Mouse (Mus musculus) adrenal gland, postnatal 36 days (tissue): ENCODE results near the gene Tmc5. TPM values are rescaled to one million over a fixed set of nuclear protein-coding genes. Genes with fewer than 3 reads are reported as not detected.

Experiments
- DNase-seq, 2 experiments: peaks; one replicate each; pipeline ENCODE4 v3.0.0; 2021; ENCODE audit warnings: mixed read lengths in 1 of 2
- total RNA-seq, 2 experiments: library from RNA; stranded (reverse); gene quantifications; 2 replicates each; pipeline ENCODE4 v1.2.3; 2021

Gene Tmc5
- total RNA-seq, 2 experiments from 2014 or later = not detected

DNA sequence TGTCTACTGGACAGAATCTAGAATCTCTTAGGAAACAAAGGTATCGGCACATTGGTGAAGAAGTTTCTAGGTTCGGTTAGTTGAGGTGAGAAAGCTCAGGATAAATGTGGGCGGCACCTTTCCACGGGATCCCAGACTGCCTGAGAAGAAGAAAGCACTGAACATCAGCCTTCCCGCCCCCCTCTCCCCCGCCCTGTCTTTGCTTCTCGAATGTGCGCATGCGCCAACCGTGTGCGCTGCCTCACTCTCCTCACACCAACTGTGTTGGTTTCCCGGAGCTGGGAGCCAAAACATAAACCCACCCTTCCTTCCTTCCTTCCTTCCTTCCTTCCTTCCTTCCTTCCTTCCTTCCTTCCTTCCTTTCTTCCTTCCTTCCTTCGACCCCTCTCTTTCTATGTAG lies 13.6 kb downstream of the Tmc5 start:
- no peak for DNase-seq

DNA sequence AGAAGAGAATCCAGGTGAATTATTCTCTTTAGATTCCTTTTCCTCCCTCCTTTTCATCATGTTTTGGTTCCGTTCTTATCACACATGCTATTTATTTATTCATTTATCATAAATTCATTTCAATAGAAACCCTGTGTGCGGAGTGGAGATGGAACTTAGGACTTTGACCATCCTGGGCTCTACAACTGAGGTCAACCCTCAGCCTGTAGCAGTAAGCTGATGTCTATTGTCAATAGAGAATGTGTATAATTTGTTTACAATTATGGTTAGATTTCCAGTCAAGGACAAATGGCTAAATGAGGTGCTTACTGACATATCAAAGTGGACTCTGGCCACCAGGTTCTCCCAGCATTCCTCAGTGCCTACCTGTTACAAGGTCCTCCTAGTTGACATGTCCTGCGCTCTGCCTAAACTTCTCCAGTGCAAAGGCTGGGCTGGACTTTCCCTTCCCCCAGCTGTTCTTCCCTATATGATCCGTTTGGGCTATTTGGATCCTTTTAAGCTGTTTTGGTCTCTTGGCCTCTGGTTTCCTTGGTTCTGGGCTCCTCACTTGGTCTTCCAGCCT lies 14.2 kb downstream of the Tmc5 start:
- DNase-seq = no peak

DNA sequence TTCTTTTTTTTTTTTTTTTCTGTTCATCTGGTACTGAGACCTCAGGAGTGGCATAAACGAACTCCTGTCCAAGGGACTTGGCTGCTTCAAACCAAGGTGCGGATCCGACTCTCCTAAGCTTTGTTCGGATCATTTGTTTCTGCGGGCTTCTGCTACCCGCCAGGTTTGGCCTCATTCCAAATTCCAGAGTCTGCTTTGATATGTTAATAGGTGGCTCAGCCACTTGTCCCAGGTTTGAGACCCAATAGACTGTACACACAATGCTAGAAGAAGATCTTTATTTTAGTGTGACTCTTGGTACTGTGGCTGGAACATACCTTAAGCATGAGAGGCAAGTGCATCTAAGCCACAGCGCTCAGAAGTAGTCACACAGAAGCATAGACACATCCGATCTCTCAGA lies 14.8 kb downstream of the Tmc5 start:
- DNase-seq = no peak

DNA sequence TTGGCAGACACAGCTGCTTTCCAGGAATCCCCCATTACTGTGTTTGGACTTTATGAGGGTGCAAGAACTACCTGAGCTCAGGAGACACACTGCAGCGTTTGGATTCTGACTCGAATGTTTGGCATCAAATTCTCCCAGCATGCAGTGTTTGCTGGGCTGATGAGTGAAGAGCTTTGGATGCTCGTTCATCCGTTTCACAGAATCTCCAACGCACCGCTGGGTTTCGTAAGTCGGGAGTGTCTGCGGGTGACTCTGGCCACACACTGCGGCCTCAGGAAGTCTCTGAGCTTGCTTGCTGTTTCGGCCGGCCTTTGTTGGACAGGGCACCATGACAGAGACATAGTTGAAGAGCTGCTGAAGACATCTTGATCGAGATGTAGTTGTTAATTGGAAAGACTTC lies 17.0 kb downstream of the Tmc5 start:
- no peak for DNase-seq

DNA sequence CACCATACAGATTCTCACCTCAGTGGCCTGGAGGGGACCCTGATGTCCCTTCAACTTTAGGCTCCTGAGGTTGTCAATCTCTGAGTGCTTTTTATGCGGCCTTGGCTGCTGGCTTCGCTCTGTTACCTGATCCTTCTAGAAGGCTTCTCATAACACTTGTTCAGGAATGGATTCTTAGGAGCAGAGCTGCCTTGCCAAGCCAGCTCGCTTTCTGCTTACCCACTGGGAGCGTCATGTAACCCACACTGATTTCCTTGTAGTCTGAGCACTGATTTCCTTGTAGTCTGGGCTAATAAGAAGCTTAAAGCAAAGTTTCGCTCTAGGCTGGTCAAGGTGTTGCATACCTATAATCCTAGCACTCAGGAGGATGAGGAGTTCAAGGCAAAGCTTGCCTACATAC lies 21.0 kb downstream of the Tmc5 start:
- no peak for DNase-seq

DNA sequence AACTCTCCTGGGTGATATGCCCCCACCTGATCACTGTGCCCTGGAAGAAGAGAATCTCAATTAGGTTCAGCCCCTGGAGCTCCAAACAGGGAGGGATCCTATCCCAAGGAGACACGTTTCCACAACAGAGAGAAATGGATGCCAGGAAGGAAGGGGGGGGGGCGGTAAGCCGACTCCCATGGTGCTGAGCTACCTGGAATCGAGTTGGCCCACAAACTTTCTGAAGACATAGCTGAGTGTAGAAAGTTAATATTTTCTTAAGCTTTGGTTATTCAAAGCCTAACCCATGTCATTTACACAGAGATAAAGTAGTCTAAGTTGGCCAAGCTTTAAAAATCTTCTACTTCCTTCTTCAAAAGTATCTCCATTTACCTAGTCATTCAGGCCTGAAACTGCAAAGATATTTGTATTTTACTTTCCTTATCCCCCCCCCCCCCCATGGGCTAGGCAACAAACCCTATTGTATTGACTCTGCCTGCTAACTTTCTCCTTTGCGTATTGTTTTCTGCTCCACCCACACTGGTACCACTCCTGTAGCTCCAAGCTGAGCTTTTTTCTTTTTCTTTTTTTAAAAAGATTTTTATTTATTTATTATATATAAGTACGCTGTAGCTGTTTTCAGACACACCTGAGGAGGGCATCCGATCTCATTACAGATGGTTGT lies 23.3 kb downstream of the Tmc5 start:
- DNase-seq = no peak

DNA sequence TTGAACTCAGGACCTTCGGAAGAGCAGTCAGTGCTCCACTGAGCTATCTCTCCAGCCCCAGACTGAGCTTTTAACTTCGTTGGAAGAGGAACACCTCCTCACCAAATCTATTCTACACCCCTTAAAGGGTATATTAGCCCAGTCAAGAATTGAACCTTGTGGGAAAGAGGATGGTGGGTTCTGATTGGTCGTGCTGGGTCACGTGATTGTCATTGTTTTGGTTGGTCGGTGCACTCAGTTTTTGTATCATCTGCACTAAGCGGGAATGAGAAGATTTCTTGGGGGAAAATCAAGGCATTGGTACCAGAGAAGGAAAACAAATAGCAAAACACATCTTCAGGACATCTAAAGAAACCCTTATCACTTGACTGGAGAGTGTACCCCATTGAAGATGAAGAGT lies 24.0 kb downstream of the Tmc5 start:
- no peak for DNase-seq

DNA sequence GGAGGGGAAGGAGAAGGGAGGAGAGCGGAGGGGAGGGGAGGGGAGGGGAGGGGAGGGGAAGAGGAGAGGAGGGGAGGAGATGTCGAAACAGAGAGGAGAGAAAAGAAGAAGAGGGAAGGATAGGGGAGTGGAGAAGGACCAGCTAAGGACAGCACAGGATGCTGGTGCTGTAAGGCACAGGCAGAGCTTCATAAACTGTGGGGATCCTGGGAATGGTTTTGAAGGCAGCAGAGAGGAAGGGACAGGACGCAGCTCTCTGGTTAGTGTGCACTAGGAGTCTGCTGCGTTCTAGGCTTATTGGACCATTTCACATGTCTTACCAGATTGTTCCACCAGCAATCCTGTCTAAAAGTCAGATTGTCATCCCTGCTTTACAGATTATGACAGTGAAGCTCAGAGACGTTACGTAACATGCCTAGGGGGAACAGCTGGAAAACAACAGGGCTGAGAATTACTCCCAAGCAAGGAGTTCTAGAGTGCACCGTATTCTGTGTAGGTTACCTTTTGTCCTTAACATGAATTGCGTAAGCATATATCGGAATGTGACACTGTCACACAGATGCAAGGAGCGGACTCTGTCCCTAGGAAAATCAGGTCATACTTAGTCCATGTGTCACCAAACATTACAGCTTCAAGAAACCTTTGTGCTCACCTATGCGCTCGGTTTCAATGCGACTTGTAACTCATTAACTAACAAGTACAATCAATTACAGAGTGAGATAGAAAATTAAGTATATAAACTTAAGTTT lies 30.6 kb downstream of the Tmc5 start:
- no peak for DNase-seq

DNA sequence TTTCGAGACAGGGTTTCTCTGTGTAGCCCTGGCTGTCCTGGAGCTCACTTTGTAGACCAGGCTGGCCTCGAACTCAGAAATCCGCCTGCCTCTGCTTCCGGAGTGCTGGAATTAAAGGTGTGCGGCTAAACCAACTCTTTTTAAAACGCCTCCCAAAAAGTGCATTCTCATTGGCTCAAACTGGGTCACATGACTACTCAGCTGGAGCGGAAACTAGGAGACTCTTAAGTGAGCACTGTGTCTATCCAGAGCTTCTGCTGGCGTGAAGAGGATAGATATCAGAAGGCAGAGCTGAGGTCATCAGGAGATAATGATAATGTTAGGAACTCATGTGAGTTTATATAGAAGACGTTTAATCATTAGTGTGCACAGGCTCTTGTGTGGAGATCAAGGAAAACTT lies 36.0 kb downstream of the Tmc5 start:
- no peak for DNase-seq

DNA sequence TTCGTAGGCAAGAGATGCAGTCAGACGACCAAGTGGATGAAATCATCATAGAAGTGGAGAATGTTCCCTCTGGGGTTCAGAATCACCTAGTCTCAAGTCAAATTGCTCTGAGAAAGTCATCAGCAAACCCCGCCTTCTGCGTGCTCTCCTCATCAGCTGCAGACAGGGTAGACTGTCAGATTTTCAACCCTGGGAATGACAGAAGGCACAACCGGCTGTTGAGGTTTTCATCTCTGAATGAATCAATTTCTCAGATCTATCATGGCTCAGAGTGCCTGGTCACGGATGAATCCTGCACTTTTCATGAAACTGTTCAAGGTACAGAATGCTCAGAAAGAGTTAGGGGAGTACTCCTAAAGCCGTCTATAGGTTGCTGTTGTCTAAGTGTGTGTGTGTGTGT lies 36.9 kb downstream of the Tmc5 start:
- no peak for DNase-seq

DNA sequence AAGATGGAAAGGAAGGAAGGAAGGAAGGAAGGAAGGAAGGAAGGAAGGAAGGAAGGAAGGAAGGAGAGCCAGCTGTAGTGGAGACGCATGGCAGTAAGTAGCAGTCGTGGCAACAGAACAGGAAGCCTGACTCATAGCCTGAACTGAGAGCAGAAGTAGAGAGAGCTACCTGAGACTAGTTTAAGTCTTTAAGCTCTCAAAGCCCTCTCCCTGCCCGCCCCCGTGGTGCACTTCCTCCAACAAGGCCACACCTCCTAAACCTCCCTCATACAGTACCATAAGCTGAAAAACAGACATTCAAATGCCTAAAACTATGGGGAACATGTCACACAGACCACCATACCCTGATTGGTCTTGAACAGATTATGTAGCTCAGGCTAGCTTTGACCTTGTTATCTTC lies 40.4 kb downstream of the Tmc5 start:
- DNase-seq = no peak

DNA sequence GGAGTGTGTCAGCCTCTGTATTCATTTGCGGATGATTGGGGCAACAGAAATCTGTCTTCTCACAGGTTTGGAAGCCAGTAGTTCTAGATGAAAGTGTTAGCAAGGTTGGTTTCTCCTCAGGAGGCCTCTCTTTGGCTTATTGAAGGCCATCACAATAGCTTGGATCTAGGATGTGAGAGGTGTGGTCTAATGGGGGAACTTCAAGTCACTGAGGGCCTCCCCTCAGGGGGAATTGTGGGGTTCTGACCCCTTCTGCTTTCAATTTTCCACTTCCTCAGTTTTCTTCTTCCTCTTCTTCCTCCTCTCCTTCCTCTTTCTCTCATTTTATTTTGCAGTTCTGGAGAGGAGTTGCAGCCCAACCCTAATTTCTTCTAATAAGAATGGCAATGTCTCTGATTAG lies 49.1 kb downstream of the Tmc5 start:
- no peak for DNase-seq

DNA sequence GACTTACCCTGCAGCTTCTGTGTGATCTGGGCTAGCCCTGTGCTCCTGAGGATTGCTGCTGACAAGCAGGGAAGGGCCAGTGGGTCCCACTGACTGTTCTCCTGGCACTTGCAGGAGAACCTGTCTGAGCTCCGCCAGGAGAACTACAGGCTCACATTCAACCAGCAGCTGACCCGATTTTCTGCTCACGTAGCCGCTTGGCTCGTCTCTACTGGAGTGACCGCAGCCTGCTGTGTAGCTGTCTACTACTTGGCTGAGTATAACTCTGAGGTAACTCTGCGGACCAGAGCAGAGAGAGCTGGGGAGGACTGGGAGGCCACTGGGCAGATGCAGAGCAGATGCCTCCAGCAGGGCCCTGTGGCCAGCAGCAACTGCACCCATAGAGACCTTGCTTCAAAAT lies 52.2 kb downstream of the Tmc5 start:
- DNase-seq = no peak

DNA sequence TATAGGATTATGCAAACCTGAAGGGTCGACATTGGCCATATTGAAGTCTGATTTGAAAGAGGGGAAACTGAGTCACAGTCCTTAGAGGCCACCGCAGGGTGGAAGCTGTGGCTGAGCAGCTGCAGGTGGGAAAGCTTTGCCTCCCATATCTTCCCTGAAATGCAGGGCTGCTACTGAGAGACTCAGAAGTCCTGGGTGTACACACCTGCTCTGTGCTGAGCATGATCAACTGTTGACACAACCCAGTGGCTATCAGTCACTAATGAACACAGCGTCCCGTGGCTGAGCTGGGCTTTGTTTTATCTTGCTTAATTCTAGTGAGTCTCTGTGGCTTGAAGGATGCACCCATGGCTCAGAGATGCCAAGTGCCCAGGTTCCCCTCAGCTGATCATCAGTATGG lies 53.0 kb downstream of the Tmc5 start:
- no peak for DNase-seq

DNA sequence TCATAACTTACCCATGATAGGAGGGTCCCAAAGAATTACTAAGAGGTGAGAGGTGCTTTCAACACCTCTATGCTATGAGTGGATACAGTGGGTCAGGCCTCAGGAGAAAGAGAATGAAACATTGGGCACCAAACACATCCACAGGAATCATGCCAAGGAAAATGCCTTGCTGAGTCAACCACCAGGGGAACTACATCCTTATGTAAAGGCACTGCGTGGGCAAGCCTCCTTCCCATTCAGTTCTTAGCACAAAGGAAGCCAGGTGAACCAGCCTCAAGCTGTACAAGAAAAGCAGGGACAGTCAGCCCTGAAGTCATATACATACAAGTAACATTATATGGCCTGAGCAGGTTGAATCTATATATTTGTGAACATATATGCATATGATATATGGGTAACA lies 53.8 kb downstream of the Tmc5 start:
- DNase-seq = no peak

DNA sequence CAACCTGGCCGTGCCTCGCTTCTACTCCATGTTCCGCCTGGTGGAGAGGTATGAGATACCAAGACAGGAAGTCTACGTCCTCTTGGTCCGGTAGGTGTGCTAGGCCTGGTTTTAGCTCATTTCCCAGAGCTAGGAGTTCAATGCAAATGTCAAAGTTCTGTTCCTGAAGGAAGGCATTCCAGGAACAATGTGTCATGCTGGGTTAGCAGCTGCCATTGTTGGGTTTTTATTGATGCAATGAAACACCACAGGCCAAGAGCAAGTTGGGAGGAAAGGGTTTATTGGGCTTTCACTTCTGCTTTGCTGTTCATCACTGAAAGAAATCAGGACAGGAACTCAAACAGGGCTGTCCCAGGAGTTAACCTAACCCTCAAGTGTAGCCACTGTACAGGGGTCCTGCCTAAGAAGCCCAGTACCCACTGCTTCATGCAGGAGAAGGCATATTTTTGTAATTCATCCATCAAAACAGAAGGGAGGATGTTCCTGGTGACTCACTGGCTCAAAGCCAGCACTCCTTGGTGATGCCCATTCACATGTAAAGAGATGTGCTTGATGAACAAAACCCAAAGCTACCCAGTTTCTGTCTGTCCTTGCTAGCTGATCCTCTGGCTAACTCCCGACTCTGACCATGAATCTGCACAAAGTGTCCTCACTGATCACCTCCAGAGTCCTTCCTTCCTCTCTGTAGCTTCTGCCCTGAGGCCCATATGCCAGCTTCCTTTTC lies 55.6 kb downstream of the Tmc5 start:
- no peak for DNase-seq

DNA sequence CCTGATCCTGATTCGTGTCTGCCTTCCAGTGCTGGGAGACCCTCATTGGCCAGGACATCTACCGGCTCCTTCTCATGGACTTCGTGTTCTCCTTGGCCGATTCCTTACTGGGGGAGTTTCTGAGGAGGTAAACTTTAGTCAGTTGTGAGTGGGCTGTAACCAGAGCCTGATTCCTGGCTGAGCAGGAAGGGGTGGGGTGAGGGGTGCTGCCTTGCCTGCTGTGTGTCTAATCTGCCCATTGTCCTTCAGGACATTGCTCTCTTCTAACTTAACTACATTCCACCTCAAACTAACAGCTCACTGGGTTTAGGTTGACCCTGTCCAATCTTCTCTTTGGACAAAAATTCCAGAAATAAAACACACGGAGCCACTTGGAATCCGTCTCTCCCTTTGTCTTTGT lies 59.6 kb downstream of the Tmc5 start:
- no peak for DNase-seq

DNA sequence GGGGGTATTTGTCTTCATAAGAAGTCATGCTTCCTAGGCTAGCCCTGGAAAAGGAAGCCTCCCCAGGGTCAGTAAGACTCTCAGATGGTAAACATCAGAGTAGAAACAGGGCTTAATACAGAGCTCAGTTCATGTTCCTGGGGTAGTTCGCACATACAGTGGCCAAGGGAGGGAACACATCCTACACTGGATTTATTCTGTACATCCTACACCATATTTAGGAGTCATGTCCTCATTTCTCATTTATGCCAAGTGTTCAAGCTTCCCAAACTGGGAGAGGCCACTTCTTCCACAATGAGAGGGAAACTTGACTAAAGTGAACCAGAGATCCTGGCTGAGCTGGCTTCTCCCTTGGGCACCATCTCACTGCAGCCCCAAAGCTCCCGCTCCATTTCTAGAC lies 70.7 kb downstream of the Tmc5 start:
- no peak for DNase-seq

DNA sequence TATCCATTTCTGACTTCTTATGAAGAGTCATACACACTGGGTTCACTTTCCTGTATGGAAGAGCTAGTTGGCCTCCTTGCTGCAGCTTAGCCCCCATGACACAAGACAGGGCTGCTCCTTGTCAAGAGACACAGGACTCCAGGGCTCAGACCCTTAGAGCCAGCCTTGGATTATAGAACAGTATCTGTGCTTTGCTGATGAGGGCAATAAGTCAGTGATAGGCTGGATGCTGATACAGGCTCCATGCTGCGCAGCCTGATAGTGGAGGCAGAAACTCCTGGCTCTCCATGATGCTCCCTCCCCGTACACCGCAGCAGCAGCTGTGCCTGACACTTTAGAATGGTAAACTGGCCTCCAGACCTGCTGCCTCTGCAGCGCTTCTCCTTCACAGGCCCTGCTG lies 73.0 kb downstream of the Tmc5 start:
- DNase-seq = no peak

DNA sequence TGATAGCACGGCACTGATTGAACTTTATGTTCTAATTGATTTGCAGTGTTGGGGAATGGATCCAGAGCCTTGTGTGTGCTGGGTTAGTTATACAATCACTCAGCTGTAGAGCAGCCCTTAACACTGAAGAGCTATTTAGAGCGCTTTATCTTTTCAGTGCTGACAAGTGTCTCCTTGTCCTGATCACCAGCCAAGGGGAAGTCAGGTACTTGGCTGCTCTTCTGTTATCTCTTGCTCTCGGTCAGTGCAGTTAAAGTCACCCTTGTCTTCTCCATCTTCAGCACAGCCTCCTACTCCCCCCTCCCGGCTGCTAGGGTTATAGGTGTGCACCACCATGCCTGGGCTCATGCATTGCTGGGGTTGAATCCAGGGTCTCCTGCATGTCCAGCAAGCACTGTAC lies 79.7 kb downstream of the Tmc5 start:
- DNase-seq = no peak

DNA sequence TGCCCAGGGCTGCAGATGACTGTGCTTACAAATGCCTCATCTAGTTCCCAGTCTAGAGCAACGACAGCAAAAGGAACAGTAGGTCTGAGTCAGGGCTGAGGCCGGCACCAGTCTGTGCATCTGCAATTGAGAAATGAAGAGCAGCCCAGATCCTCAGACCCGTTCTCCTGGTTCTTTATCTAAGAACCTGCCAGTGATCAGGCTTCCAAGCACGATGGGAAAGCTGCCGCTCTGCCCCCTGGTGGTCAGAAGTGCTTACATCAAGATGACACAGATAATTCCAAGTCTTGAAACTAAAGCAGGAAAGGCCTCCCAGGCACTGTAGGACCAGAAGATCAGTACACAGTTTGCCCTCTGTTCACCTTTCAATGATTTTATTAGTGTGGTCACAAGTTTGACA lies 91.1 kb downstream of the Tmc5 start:
- peak; percentile 69 to 80 for DNase-seq

DNA sequence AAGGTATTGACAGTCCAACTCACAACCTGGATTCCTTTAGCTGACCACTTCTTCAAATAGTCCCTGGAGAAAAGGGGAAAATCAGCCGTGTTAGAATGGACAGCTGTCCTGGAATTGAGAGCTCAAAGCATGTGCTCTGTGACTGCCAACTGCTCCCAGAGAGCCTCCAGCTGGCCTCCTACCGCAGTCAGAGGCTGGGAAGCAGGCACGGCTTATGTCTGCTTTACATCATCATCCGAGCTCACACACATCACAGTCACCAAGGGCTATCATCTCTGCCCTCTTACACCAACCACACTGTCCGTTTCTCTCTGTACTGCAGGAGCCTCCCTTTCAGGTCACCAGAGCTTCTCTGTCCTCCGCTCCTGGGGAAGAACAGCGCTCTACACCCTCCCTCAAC lies 92.0 kb downstream of the Tmc5 start:
- no peak for DNase-seq

DNA sequence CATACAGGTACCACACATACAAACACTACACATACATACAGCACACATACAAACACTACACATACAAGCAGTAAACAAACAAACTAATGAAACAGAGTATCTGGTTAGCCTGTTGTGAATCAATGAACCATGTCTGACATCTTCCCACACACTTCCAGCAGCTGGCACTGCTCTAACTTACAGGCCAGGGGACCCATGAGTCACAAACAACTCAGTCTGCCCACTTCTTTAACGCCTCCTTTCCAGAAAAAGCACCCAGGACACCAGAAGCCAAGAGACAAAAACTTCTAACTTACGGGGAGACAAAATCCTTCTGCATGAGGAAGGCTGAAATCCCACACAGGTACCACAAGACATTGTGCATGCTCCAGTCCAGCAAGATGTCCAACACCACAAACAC lies 94.2 kb downstream of the Tmc5 start:
- DNase-seq = no peak
